ENCODE assay signal across 19 mouse cellular contexts in genomic region chr5:113840443-113840842, GRCm38 (mm10). TPM values are rescaled to one million over a fixed set of nuclear protein-coding genes. Genes with fewer than 3 reads are reported as not detected.
A peak's percentile ranks its signal among the peaks of the same experiment; 100 is the strongest.
DNase-seq lines count a peak whose midpoint lies in the region; ATAC-seq and TF ChIP-seq lines count a peak whose summit lies in the region.
"Had no signal": no experiment of that assay in that cellular context is flagged by ENCODE, and none has a peak within 500 bp of the region (broad histone marks: within the 10 kb centered on the region; RNA-seq: fewer than 3 reads in every experiment).

No protein-coding gene starts in this region.

- TF ChIP-seq POLR2A in ES-Bruce4 (IDR thresholded peaks at IDR 0.05; ENCODE audit: insufficient read depth, low read length), result no peak

- 0 out of 2 replicates have a peak overlapping the region, but pooled peaks have one; percentile 11 for H3K27ac ChIP-seq in liver, postnatal 0 days (ENCODE audit: low read depth)
- H3K27ac ChIP-seq in liver, embryonic 12.5 days, result no peak overlapping the region
- 0 out of 2 replicates have a peak overlapping the region, but pooled peaks have one; percentile 22 for H3K27ac ChIP-seq in ES-Bruce4 (ENCODE audit: insufficient read depth, low read length)
- no peak overlapping the region for H3K27ac ChIP-seq in midbrain, embryonic 11.5 days (ENCODE audit: low read depth, low read length)
- H3K27ac ChIP-seq: embryonic facial prominence, embryonic 10.5 days; forebrain, embryonic 13.5 days; gastrocnemius, adult 2 months; heart, embryonic 13.5 days; hindbrain, embryonic 15.5 days had no signal

- H3K4me1 ChIP-seq in liver, postnatal 0 days (ENCODE audit: insufficient read depth), result no peaks in the 10 kb centered on the region; the same call in 1 of the 2 replicates
- peaks cover 33% of the 10 kb centered on the region for H3K4me1 ChIP-seq in liver, embryonic 12.5 days
- H3K4me1 ChIP-seq in ES-Bruce4 (ENCODE audit: control insufficient read depth, insufficient read depth, low read length), result no peaks in the 10 kb centered on the region
- H3K4me1 ChIP-seq in midbrain, embryonic 11.5 days (ENCODE audit: control insufficient read depth, insufficient read depth, low read length), result no peaks in the 10 kb centered on the region
- H3K4me1 ChIP-seq: forebrain, embryonic 13.5 days; hindbrain, embryonic 15.5 days had no signal

- H3K4me3 ChIP-seq in liver, postnatal 0 days (ENCODE audit: low read depth, low read length), result no peak overlapping the region
- no peak overlapping the region for H3K4me3 ChIP-seq in liver, embryonic 12.5 days
- H3K4me3 ChIP-seq in ES-Bruce4 (ENCODE audit: low read depth, low read length), result no peak overlapping the region
- H3K4me3 ChIP-seq in midbrain, embryonic 11.5 days (ENCODE audit: low read depth, low read length), result no peak overlapping the region
- H3K4me3 ChIP-seq: embryonic facial prominence, embryonic 10.5 days; forebrain, embryonic 13.5 days; gastrocnemius, adult 2 months; heart, embryonic 13.5 days; hindbrain, embryonic 15.5 days had no signal

- WGBS in liver, postnatal 0 days (ENCODE audit: insufficient replicate concordance), result 60% methylated on average over 4 of the region's 4 CpGs
- WGBS in liver, embryonic 12.5 days (ENCODE audit: insufficient replicate concordance), result 70% methylated on average over 4 of the region's 4 CpGs
- WGBS in midbrain, embryonic 11.5 days, result 92% methylated on average over 4 of the region's 4 CpGs

- TF ChIP-seq CTCF in liver, postnatal 0 days (IDR thresholded peaks at IDR 0.05; ENCODE audit: low read depth), result no peak
- TF ChIP-seq CTCF in ES-Bruce4 (IDR thresholded peaks at IDR 0.05; ENCODE audit: low read depth, low read length), result no peak

- DNase-seq in liver, postnatal 0 days, result no peak
- no peak for DNase-seq in midbrain, embryonic 11.5 days (ENCODE audit: low spot score, missing footprints)
- no peak for DNase-seq in kidney, postnatal 36 days
- DNase-seq: adrenal gland, postnatal 10 days; cerebellum, adult 18-20 months; cerebellum, postnatal 10 days; gastrocnemius, adult 2 months; gastrocnemius, postnatal 25 days; heart, adult 11 months; heart, postnatal 36 days had no signal

- no peak for ATAC-seq in liver, postnatal 0 days
- no peak for ATAC-seq in liver, embryonic 12.5 days
- peak; percentile 23 for ATAC-seq in granulocyte monocyte progenitor cell, adult 5-6 weeks (replicated peaks; ENCODE audit: poor library complexity, severe bottlenecking)
- ATAC-seq in monocyte, adult 5-6 weeks (replicated peaks; ENCODE audit: insufficient number of reproducible peaks, low FRiP score, low TSS enrichment, poor library complexity, severe bottlenecking), result peak; percentile 54
- ATAC-seq in midbrain, embryonic 11.5 days (ENCODE audit: low FRiP score), result no peak
- ATAC-seq: forebrain, embryonic 13.5 days had no signal

- H3K36me3 ChIP-seq in liver, postnatal 0 days (replicated peaks; ENCODE audit: insufficient read depth, low read length), result peaks cover 15% of the 10 kb centered on the region
- peaks cover 39% of the 10 kb centered on the region for H3K36me3 ChIP-seq in liver, embryonic 12.5 days
- no peaks in the 10 kb centered on the region for H3K36me3 ChIP-seq in ES-Bruce4 (ENCODE audit: control insufficient read depth, insufficient read depth, low read length, poor library complexity, severe bottlenecking)
- H3K36me3 ChIP-seq in midbrain, embryonic 11.5 days (ENCODE audit: control insufficient read depth, insufficient read depth, low read length), result peaks cover 5% of the 10 kb centered on the region; the same call in 1 of the 2 replicates

- no peaks in the 10 kb centered on the region for H3K9me3 ChIP-seq in liver, postnatal 0 days (ENCODE audit: low read length)
- H3K9me3 ChIP-seq in liver, embryonic 12.5 days (replicated peaks), result no peaks in the 10 kb centered on the region
- no peaks in the 10 kb centered on the region for H3K9me3 ChIP-seq in ES-Bruce4 (replicated peaks; ENCODE audit: control insufficient read depth, insufficient read depth, low read length, poor library complexity, severe bottlenecking)
- no peaks in the 10 kb centered on the region for H3K9me3 ChIP-seq in midbrain, embryonic 11.5 days (ENCODE audit: control insufficient read depth, low read length)
- H3K9me3 ChIP-seq: embryonic facial prominence, embryonic 10.5 days; forebrain, embryonic 13.5 days; G1E; heart, embryonic 13.5 days; hindbrain, embryonic 15.5 days had no signal

- H3K27me3 ChIP-seq in liver, postnatal 0 days (ENCODE audit: insufficient read depth, low read length), result no peaks in the 10 kb centered on the region
- H3K27me3 ChIP-seq in liver, embryonic 12.5 days (replicated peaks), result no peaks in the 10 kb centered on the region
- no peaks in the 10 kb centered on the region for H3K27me3 ChIP-seq in ES-Bruce4 (ENCODE audit: control insufficient read depth, insufficient read depth, low read length, poor library complexity, severe bottlenecking)
- no peaks in the 10 kb centered on the region for H3K27me3 ChIP-seq in midbrain, embryonic 11.5 days (ENCODE audit: control insufficient read depth, insufficient read depth, low read length)
- H3K27me3 ChIP-seq: forebrain, embryonic 13.5 days; heart, embryonic 13.5 days; hindbrain, embryonic 15.5 days had no signal

- no peak overlapping the region for H3K9ac ChIP-seq in liver, postnatal 0 days (replicated peaks)
- H3K9ac ChIP-seq in liver, embryonic 12.5 days, result no peak overlapping the region
- no peak overlapping the region for H3K9ac ChIP-seq in ES-Bruce4 (ENCODE audit: low read depth, poor library complexity, severe bottlenecking)
- no peak overlapping the region for H3K9ac ChIP-seq in midbrain, embryonic 11.5 days (ENCODE audit: low read length)
- H3K9ac ChIP-seq: forebrain, embryonic 13.5 days; heart, embryonic 13.5 days; hindbrain, embryonic 15.5 days had no signal

- TF ChIP-seq EP300 in liver, postnatal 0 days (IDR thresholded peaks at IDR 0.05; ENCODE audit: low read depth), result no peak
- TF ChIP-seq EP300 in ES-Bruce4 (IDR thresholded peaks at IDR 0.05; ENCODE audit: insufficient read depth, low read depth, low read length), result no peak

- no peak overlapping the region for H3K4me2 ChIP-seq in liver, postnatal 0 days (ENCODE audit: low read depth, low read length)
- no peak overlapping the region for H3K4me2 ChIP-seq in liver, embryonic 12.5 days
- H3K4me2 ChIP-seq in midbrain, embryonic 11.5 days, result no peak overlapping the region
- H3K4me2 ChIP-seq: forebrain, embryonic 13.5 days; heart, embryonic 13.5 days; hindbrain, embryonic 15.5 days had no signal

RNA-seq across cellular contexts. Expression of gene Selplg, which starts 8.0 kb away (rescaled TPM):
- polyA plus RNA-seq in liver, postnatal 0 days (2015; fragmentation: Nextera tagmentation; extraction: Ambion mirVana), result 18.9 and 21.5 TPM in 2 replicates
- polyA plus RNA-seq in liver, embryonic 12.5 days (2016; fragmentation: Nextera tagmentation; extraction: Ambion mirVana), result 10.8 and 11.6 TPM in 2 replicates
- 0.72 and 1.9 TPM in 2 replicates for polyA plus RNA-seq in ES-Bruce4 (2011; ENCODE audit: insufficient read depth, insufficient read length, low read depth, missing spikeins)
- total RNA-seq in granulocyte monocyte progenitor cell, adult 5-6 weeks (2014; fragmentation: Nextera tagmentation), result 288 and 331 TPM in 2 replicates
- 99.4 and 109 TPM in 2 replicates for total RNA-seq in granulocyte monocyte progenitor cell, adult 5-6 weeks (2017)
- total RNA-seq in monocyte, adult 5-6 weeks (2017), result 212 to 415 TPM (median 221 TPM) in 3 replicates
- 1.3 TPM in 2 replicates for polyA plus RNA-seq in midbrain, embryonic 11.5 days (2014; fragmentation: Nextera tagmentation; extraction: Ambion mirVana)

RNA-seq across cellular contexts. Expression of gene Tmem119, which starts 40.1 kb away (rescaled TPM):
- 3.2 and 3.4 TPM in 2 replicates for polyA plus RNA-seq in liver, postnatal 0 days (2015; fragmentation: Nextera tagmentation; extraction: Ambion mirVana)
- 7.2 and 9.8 TPM in 2 replicates for polyA plus RNA-seq in liver, embryonic 12.5 days (2016; fragmentation: Nextera tagmentation; extraction: Ambion mirVana)
- polyA plus RNA-seq in ES-Bruce4 (2011; ENCODE audit: insufficient read depth, insufficient read length, low read depth, missing spikeins), result 0.79 and 1.2 TPM in 2 replicates
- 11.1 and 13.4 TPM in 2 replicates for total RNA-seq in granulocyte monocyte progenitor cell, adult 5-6 weeks (2014; fragmentation: Nextera tagmentation)
- total RNA-seq in granulocyte monocyte progenitor cell, adult 5-6 weeks (2017), result 4.2 and 7.8 TPM in 2 replicates
- not detected in 3 replicates for total RNA-seq in monocyte, adult 5-6 weeks (2017)
- polyA plus RNA-seq in midbrain, embryonic 11.5 days (2014; fragmentation: Nextera tagmentation; extraction: Ambion mirVana), result 9.9 and 10.9 TPM in 2 replicates

Comparison
In these comparisons a context has a peak if more than half of its experiments do, and no peak if none do; other contexts are left out.
1. H3K27ac ChIP-seq: peak in liver, postnatal 0 days (single experiment) and ES-Bruce4 (single experiment); none in liver, embryonic 12.5 days (single experiment) and midbrain, embryonic 11.5 days (single experiment).
2. ATAC-seq: peak in granulocyte monocyte progenitor cell, adult 5-6 weeks (single experiment) and monocyte, adult 5-6 weeks (single experiment); none in liver, postnatal 0 days (single experiment), liver, embryonic 12.5 days (single experiment) and midbrain, embryonic 11.5 days (single experiment).